Mouse (Mus musculus) kidney, postnatal 25 days (tissue): ENCODE results near the gene Lrrk1.

Experiments
- DNase-seq, 2 experiments: peaks; one replicate each; pipeline ENCODE4 v3.0.0; 2021; ENCODE audit warnings: mixed read lengths in 2 of 2

Lrrk1 gene

GRCm38 (mm10) chr7:66182075-66182715 lies 206.0 kb downstream of the Lrrk1 start:
- DNase-seq, result peak in 1 of 2 experiments; percentile 6

- no peak for DNase-seq
These were observed 207.3 kb downstream of the Lrrk1 start for GRCm38 (mm10) chr7:66180711-66181365.

- DNase-seq, result no peak
These were observed 207.9 kb downstream of the Lrrk1 start for GRCm38 (mm10) chr7:66180260-66180659.

- no peak for DNase-seq
These were observed 208.4 kb downstream of the Lrrk1 start for GRCm38 (mm10) chr7:66179711-66180110.

GRCm38 (mm10) chr7:66179120-66179581 lies 209.0 kb downstream of the Lrrk1 start:
- DNase-seq, result no peak

- DNase-seq, result no peak
These were observed 210.0 kb downstream of the Lrrk1 start for GRCm38 (mm10) chr7:66178101-66178500.

- DNase-seq, result no peak
These were observed 211.2 kb downstream of the Lrrk1 start for GRCm38 (mm10) chr7:66176929-66177328.
